Mouse (Mus musculus): Measurements from ENCODE around the gene Rem2.

DNA sequence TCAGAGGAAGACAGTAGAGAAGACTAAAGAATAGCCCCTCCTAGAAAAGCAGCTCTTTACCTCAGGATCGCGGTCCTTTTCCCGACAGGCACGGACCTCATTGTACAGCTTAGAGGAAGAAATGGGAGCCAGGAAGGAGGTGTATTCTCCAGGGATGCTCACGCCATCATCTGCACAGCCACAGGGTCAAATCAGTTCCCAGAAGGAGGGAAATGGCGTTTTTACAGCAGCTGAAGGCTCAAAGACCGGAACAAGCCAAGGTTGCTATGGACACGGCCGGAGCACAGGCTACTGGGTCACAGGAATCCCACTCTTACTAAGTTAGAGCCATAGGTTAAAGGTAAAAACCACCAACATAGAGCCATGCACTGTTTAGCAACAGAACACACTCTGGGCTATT, 33.9 kb downstream of the Rem2 start:
- TF ChIP-seq GATA1 (IDR thresholded peaks at IDR 0.05; ENCODE audit: borderline replicate concordance, low read length) (no peak), FLI1 (IDR thresholded peaks at IDR 0.05; ENCODE audit: low read length) (no peak)
